Mouse (Mus musculus) neutrophil, adult 5-6 weeks (primary cell): Measurements from ENCODE around the gene Zfp94. TPM values are rescaled to one million over a fixed set of nuclear protein-coding genes. Genes with fewer than 3 reads are reported as not detected.

Experiments used
- ATAC-seq: fragments of 151-379, 151-347 bp; 2 replicates; pipeline ENCODE4 v1.8.0; 2017; ENCODE audit warnings: mild to moderate bottlenecking, moderate TSS enrichment; ENCODE audit not compliant: insufficient number of reproducible peaks, poor library complexity, low FRiP score, severe bottlenecking; ENCODE audit errors: extremely low read depth
- total RNA-seq: library from RNA; stranded (forward); fragments of 200-1000 nt; gene quantifications from 2 replicates; pipeline ENCODE4 v1.2.3, GENCODE M21; 2017

Zfp94 gene
- total RNA-seq, 1 experiment from 2014 or later: 8.7 TPM

DNA sequence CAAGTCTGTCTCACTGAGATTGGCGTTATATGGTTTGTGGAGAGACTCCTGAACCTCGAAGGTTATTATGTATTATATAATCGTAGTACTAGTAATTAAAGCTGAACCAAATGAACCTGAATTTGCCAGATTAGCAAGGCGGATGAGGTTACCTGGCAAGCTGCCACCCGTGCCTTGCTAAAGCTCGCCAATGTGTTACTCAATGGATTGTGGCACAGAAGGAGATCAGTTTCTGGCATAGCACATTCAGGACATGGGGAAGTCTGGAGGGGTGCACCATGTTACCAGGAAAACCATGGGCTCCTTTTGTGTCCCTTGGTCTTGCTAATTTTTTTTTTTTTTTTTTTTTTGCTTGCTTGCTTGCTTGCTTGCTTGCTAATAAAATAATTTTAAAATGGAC, 8.7 kb upstream of the Zfp94 start:
- no peak for ATAC-seq

DNA sequence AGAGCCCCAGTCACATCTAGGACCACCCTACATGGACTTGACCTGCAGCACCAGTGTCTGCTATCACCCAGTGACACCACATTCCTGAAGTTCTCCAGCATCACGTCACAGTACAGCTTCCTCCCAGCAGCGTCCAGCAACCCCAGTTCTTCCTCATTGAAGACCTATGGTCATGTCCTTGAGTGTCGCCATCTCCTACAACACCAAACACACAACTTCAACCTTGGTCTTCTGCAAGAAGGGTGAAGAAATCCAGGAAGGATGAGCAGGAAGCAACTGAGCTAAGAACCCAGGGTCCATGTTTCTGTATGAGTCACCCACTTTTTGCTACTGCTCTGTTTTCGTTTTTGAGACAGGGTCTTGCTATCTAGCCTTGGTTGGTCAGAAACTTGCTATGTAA, 6.1 kb upstream of the Zfp94 start:
- no peak for ATAC-seq

DNA sequence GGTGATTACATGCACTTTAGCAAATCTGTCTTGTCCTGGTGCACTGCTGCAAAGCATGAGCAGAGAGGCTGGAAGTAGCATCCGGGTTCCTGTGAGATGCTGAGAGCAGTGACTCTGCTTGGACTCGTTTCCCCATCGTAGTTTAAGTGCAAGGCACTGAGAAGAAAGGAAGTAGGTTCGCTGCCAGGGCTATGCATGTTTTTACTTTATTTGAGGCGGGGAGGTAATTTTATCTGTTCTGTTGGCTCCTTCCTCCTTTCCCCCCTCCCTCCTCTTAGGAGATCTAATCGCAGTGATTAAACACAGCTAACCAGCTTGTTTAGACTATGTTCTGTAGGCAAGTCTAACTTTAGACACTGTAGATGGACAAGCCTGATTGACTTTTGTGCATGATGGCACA, 2.5 kb upstream of the Zfp94 start:
- no peak for ATAC-seq

DNA sequence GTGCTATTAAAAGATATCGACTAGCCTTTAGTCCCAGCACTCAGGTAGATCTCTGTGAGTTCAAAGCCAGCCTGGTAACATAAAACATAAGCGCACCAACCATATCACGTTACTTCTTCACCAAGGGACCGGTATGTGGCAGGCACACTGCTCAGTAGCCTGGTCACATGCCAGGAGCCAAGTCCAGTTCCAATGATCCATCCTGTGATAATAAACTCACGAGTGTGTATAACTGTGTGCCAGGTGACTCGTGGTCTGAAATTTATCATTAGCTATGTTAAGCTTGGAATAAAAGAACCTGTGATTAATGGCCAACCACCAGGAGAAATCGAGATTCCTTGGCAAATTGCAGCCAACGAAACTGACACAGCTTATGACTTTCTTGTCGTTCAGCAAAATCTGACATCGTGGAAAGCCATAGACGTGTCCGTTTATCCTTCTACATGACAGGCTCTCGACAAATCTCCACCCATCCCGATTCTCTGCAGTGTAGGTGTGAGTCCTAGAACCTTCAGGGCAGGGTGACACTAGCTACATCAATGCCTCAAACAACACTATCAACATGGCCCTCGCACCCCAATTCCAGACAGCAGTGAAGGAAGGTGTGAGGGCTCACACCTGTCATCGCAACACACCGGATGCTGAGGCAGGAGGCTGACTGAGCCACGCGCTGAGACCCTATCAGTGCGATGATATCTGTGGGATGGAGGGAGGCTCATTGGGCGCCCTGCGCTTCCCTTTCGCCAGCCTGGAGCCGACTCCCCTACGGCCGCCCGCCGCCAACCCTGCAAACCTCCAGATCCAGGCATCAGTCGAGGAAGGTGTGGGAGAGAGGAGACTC, 520 bp downstream of the Zfp94 start:
- ATAC-seq: no peak

DNA sequence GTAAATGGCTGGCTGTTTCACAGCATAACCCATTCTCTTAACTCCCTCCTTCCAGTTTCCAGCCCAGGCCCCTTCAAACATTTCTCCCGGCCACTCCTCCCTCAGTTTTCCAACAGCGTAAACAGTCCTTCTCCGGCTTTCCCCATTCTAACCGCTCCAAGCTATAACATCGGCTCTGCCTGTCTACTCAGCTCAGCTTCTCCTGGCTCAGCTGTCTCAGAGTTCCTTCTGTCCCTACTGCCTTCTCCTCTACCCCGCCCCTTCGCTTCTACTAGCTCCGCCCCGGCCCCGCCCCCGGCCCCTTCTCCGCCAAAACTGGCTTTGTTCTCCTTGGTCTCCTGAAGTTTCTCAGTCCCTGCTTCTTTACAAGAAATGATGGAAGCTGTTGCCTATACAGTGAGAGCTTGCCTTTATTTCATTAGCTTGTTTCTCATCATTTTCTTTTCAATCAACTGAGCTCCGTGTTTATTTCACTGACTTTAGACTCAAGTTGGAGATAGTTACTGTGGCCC, 15.6 kb downstream of the Zfp94 start, which contains the start of gene Zfp61:
Gene Zfp61, minus strand, starts transcription at position 462 of the 512 bp plus-strand sequence.
- ATAC-seq: no peak

DNA sequence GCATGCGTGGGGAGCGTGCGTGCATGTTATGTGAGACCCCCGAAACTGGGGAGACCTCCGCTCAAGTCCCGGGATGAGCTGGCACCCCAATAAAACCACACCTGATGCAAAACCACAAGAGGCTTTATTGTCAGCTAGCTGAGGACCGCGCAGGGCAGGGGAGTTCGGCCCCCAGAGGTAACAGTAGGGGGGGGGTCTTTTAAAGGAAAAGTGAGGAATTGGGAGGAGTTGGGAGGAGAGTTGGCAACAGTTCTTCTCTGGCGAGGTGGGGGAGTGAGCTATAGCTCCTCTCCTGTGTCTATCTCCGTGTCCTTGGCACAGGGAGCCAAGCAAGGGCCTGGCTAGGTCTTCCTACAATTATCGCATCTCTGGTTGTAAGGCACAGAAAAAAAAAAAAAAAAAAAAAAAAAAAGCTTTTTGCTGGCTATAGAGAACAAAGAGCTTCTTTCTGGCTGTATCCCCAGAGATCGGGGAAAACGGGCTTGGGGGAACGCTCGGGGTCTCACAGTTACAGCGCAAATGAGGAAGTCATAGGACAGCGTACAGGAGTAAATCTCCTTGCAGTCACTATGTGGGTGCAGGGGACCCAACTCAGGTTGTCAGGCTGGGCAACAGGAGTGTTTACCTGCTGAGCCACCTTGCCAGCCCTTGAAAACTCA, 16.5 kb downstream of the Zfp94 start:
- no peak for ATAC-seq

DNA sequence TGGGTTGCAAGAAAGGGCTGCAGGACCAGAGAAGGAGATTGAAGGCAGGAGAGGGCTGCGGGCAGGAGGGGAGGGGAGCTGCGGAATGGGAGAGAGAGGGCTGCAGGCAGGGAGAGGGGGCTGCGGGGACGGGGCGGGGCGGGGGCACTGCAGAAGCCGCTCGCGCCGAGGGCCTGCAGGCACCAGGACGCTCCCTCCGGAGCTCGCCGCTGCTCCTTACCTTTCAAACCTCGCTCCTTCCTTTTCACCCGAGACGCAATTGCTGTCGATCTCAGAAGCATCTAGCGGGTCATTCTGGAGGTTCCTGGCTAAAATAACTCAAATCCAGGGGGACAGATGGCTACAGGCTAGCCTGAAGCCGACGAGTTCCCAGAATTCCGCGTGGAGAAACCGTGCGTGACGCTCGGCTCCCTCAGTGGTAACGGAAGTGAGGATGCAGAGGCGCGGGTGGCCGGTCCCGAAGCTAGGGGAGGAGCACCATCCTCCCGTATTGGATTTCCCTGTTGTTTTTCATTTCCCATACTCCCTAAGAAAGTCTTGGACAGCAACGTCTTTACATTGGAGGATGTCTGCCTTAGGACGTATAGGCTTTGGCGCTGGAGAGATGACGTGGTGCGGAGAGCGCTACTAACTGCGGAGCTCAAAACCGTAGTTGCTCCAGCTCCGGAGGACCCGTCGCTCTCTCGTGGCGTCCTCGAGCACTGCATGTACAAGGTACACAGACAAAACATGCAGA, 17.3 kb downstream of the Zfp94 start:
- peak; percentile 82 for ATAC-seq

DNA sequence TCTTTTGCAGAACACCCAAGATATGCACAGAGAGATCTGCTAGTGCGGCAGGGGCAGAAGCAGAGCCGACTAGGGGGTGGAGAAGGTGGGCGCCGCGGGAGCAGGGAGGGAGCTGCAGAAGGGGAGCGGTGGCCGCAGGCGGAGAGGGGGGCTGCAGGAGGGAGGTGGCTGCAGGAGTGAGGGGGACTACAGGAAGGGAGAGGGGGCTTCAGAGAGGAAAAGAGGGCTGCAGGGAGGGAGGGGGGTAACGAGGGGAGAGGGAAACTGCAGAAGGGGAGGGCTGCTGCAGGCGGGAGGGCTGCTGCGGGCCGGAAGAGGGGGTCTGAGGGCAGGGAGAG, 17.9 kb downstream of the Zfp94 start:
- ATAC-seq: no peak

DNA sequence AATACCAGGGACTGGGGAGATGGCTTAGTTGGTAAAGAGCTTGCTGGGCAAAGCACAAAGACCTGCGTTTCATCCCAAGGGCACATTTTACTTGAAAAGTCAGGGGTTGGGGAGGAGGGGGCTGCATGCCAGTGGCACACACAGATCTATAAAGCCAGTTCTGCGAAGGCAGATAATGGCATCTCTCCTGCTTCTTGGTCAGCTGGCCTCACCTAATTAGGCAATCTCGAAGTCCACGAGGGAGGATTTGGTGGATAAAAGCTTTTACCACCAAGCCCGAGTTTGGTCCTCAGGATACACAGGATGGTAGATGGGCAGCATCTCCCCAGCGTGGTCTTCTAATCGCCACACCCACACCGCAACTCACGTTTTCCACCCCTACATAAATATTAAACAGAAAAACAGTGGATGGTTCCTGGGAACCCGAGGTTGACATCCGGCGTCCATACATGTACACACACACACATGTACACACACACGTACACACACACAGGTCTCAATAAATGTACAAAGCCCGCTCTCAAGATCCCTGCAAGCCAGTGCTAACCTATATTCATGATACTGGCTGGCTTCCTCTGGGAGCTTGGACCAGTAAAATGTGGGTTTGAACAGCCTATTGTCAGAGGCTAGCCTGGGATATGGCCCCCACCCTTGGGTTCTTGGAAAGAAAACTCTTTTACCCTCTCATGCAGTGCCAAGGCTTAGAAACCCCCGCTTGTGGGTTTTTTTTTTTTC, 18.9 kb downstream of the Zfp94 start:
- ATAC-seq: no peak

DNA sequence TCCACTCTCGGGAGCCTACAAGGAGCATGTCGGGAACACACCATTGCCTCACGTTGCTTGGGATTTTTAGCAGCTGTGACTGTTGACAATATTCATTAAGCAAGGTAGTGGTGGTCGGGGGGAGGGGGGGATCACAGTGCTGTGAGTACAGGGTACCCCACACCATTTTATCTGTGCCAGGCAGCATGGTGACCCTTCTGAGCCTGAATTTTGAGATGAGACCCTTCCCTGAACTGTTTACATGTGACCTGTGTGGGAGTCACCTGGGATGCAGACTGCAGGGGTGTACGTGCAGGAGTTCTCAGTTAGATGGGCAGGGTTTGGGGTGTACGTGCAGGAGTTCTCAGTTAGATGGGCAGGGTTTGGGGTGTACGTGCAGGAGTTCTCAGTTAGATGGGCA, 20.1 kb downstream of the Zfp94 start:
- no peak for ATAC-seq

DNA sequence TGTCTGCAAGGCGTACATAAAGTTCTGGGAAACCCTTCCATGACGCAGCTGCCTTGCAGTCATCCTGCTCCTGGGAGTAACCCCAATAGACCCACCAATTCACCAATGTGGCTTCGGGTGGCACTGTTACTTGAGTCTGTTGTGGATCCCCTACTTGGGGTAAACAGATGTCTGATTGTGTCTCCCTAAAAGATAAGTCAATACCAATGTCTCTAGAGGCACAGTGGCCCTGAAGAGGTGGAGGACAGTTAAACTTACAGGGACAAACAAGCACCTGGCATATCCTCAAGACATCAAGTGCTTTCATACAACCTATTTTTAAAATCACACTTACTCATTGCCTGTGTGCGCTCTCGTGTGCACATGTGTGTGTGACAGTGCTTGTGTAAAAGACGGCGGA, 21.1 kb downstream of the Zfp94 start:
- no peak for ATAC-seq

DNA sequence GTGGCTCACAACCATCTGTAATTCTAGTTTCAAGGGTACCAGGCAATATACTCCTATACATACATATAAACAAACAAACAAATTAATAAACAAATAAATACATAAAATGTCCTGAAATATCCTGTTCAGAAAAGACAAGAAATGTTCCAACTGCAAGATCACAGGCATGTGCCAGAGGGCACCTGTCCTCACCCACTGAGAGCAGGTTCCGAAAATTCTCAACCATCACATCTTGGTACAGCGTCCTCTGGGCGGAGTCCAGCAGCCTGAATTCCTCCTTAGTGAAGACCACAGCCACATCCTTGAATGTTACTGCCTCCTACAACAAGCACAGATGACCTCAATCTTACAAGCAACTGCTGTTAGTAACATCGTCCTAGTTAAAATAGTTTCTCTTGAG, 21.7 kb downstream of the Zfp94 start:
- ATAC-seq: no peak

DNA sequence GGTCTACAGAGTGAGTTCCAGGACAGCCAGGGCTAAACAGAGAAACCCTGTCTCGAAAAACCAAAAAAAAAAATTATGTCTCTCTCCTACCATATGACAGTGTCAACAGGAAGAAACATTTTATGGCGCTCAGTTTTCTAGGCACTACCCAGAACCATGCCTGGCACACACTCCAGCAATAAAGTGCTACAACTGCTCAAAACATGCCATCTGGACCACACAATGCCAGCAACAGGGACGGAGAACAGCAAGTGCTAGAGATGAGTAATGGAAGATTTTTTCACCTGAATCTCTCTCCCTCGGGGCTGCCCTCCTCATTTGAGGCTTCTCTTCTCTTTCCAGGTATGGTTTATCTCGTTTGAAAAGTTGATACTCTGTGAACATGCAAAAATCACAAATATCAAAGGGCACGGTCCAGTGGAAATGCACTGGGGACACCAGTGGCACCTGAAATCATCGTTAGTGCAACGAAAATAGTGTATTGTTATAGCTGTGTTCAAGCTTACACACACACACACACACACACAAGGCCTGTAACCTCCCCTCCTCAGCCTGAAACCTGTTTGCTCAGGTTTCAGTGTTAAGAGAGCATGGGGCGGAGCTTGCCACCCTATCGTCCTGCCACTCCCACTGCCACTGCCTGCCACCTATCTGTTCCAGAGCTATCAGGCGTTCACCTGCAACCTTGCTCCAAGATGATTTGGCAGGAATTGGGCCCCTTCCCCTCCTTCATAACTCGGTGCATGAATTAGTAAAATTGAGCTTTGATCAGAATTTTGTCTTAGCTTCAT, 23.2 kb downstream of the Zfp94 start:
- ATAC-seq: no peak

DNA sequence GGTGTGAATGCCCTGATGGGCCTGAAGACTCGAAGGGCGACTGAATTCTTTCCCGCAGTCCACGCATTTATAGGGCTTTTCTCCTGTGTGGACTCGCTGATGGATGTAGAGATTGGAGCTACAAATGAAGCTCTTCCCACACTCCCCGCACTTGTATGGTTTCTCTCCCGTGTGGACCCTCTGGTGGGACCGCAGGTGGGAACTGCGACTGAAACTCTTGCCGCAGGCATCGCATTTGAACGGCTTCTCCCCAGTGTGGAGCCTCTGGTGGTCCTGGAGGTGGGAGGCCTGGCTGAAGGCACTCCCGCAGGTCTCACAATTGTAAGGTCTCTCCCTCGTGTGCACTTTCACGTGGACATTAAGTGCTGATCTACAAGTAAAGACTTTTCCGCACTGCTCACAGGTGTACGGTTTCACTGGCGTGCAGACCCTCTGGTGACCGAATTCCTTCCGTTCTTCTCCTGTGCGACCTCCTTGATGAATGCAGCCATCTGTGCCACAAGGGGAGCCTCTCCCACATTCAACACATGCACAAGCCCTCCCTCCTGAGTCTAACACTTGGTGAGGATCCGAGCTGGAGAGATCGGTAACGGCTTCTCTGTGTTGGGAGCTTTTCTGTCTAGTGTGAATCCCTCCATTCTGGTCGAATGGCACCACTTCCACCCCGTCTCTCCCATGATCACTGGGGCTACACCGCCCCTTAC, 24.9 kb downstream of the Zfp94 start:
- no peak for ATAC-seq

DNA sequence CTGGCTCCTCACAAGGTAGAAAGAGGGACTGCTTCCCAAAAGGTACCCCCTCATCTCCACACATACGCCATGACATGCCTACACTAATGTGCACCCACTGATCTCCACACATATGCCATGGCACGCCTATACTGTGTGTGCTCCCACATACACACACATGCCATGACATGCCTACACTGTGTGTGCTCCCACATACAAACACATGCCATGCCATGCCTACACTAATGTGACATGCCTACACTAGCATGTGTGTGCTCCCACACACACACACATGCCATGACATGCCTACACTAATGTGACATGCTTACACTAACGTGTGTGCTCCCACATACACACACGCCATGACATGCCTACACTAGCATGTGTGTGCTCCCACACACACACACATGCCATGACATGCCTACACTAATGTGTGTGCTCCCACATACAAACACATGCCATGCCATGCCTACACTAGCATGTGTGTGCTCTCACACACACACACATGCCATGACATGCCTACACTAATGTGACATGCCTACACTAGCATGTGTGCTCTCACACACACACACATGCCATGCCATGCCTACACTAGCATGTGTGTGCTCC, 26.3 kb downstream of the Zfp94 start:
- ATAC-seq: no peak

DNA sequence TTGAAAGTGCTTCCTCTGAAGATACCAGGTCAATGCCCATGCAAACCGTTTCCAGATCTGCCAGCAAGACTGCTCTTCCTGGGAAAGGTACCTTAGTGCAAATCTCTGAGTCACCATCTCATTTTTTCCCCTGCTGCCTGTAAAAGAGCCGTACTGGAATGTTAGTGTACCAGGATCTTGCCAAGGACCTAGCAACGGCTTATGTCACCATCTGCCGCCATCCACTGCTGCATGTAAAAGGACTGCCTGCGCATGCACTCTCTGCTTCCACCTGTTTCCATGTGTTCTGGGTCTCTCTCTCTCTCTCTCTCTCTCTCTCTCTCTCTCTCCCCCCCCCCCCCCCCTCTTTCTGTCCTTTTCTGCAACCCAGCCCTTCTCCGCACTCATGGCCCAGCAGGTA, 28.0 kb downstream of the Zfp94 start:
- no peak for ATAC-seq

DNA sequence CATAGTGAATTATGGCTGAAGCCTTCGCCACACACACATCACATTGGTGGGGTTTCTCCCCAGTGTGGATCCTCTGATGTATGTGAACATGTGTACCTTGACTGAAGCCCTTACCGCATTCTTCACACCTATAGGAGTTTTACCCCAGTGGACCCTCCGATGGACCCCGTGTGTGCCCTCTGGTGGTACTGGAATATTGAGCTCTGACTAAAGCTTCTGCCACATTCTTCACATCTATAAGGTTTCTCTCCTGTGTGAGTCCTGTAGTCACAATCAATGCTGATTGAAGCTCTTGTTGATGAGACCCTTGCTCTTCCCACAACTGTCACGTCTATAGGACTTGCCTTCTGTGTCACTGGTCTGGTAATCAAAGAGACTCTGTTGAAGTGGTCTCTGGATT, 28.8 kb downstream of the Zfp94 start:
- ATAC-seq: no peak

DNA sequence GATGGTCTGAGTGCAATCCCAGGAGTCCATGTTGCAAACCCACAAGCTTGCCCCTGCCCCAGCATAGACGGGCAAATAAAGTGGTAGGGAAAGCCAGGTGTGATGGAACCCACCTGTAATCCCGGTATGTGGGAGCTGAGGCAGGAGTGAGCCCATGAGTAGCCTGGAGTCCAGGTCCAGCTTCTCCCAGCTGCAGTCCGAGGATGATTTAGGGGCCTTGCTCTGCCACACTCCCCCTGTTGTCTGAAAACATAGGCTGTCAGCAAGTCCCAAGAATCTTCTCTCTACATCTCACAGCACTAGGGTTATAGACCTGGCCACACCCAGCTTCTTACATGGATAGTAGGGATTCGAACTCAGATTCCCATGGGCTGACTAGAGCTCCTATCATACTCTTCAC, 29.6 kb downstream of the Zfp94 start:
- no peak for ATAC-seq
